Mouse (Mus musculus) hindbrain, embryonic 12.5 days (tissue): ENCODE measurements around the gene Gm11027. TPM values are rescaled to one million over a fixed set of nuclear protein-coding genes. Genes with fewer than 3 reads are reported as not detected.
A peak's percentile ranks its signal among the peaks of the same experiment; 100 is the strongest.

Source experiments
- ATAC-seq: fragments of 200-750 bp; cut with Nextera tagmentation; 2 replicates; pipeline ENCODE4 v1.8.0; 2017; ENCODE audit warnings: moderate TSS enrichment; ENCODE audit not compliant: low FRiP score
- H3K27ac ChIP-seq: fragments of 300-500 bp; sonication (generic); 2 replicates; pipeline ENCODE4 v1.5.1; 2016; ENCODE audit warnings: mild to moderate bottlenecking
- H3K27me3 ChIP-seq: fragments of 300-500 bp; sonication (generic); 2 replicates; pipeline ENCODE4 v1.6.1; 2016; ENCODE audit warnings: mild to moderate bottlenecking
- H3K36me3 ChIP-seq: fragments of 300-500 bp; sonication (generic); 2 replicates; pipeline ENCODE4 v1.6.1; 2016; ENCODE audit warnings: mild to moderate bottlenecking
- H3K4me1 ChIP-seq: fragments of 300-500 bp; sonication (generic); 2 replicates; pipeline ENCODE4 v1.6.1; 2016
- H3K4me2 ChIP-seq: fragments of 300-500 bp; sonication (generic); replicated peaks from 2 replicates; pipeline ENCODE4 v1.6.1; 2016; ENCODE audit warnings: mild to moderate bottlenecking
- H3K4me3 ChIP-seq: fragments of 300-500 bp; sonication (generic); 2 replicates; pipeline ENCODE4 v1.5.1; 2016; ENCODE audit warnings: mild to moderate bottlenecking
- H3K9ac ChIP-seq: fragments of 300-500 bp; sonication (generic); 2 replicates; pipeline ENCODE4 v1.6.1; 2016; ENCODE audit warnings: mild to moderate bottlenecking, moderate library complexity
- H3K9me3 ChIP-seq: fragments of 300-500 bp; sonication (generic); replicated peaks from 2 replicates; pipeline ENCODE4 v1.6.1; 2016; ENCODE audit warnings: mild to moderate bottlenecking
- WGBS: fragments of 180-500 bp; shearing (Covaris S2); methylation state at CpG from one replicate; pipeline ENCODE4 v1.1.7; 2016; 5-methylcytosine and 5-hydroxymethylcytosine counted together
- polyA plus RNA-seq: library from polyadenylated mRNA; unstranded; fragments of >200 nt; fragmentation: Nextera tagmentation; extraction: Ambion mirVana; gene quantifications from 2 replicates; pipeline ENCODE4 v1.2.1, GENCODE M21; 2016

The Gm11027 gene
- polyA plus RNA-seq, 1 experiment from 2014 or later, result not detected

DNA sequence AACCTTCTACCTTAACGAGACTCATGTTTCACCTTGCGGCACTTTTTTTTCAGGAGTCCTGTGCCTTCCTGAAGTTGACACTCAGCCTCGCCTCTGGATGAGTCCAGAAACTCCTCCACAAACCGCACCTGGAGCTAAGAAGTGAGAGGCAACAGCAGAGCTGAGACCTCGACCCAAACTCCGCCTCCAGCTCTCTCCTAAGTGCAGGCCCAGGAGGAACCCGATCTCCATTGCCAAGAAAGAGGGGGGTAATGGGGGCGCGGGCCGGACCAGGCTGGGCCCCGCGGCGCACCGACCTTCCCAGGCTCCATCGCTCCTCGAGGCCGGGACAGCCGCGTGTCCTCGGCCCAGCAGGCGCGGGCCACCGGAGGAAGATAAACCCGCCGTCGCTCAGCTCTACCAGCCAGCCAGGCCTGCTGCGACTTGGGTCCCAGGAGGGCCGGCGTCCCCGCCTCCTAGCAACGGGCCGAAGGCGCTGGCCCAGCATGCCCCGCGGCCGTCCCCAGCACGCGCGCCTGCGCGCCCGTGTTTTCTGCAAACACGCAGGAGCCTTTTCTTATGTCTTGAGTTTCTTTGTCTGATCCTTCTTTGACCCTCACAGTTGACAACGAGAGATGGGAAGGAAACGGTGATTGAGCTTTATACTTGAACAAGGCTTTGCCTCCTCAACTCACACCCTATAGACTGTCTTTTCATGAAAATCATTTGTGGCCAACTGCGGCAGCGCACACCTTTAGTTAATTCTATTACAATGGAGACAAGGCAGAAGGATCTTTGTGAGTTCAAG is 12.4 kb upstream of the Gm11027 start, which contains the start of gene Wdr60:
Wdr60 (minus strand) TSS at position 468 of the 787 bp plus-strand sequence.
- Histone ChIP-seq H3K4me3 (peak within 1 kb of the TSS; percentile 62), H3K9me3 (no peaks in the 10 kb centered on the region), H3K27ac (peak within 1 kb of the TSS; percentile 76), H3K9ac (peak within 1 kb of the TSS; percentile 72), H3K4me1 (0 out of 2 replicates have a peak, but pooled peaks cover 2% of the 10 kb centered on the region), H3K4me2 (peak within 1 kb of the TSS; percentile 67), H3K36me3 (no peaks in the 10 kb centered on the region), H3K27me3 (no peaks in the 10 kb centered on the region)
- peak; percentile 99 for ATAC-seq
- 3% methylated on average over 47 of the region's 47 CpGs for WGBS

DNA sequence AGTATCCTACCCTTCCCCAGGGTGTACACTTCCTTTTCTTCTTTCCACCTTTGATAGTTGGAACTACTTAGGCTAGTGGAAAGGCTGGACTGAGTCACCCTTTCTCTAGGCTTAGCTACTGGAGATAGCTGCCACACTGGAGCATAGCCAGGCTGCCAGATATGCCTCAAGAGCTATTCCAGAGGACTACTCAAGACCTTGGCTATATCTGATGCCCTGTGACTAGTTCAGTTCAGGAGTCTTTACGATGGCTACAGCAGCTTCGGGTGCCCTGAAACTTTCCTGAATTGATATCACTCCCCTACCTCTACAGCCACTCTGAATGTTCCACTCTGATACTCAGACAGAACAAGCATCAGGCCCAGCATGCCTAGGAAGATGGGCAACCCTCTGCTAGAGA is 10.4 kb upstream of the Gm11027 start:
- Histone ChIP-seq H3K36me3 (no peaks in the 10 kb centered on the region), H3K4me3 (no peak overlapping the region), H3K4me2 (no peak overlapping the region), H3K4me1 (0 out of 2 replicates have a peak, but pooled peaks cover 2% of the 10 kb centered on the region), H3K9me3 (no peaks in the 10 kb centered on the region), H3K9ac (no peak overlapping the region), H3K27ac (no peak overlapping the region), H3K27me3 (no peaks in the 10 kb centered on the region)
- WGBS, result 91% methylated on average over 2 of the region's 2 CpGs
- ATAC-seq, result no peak

DNA sequence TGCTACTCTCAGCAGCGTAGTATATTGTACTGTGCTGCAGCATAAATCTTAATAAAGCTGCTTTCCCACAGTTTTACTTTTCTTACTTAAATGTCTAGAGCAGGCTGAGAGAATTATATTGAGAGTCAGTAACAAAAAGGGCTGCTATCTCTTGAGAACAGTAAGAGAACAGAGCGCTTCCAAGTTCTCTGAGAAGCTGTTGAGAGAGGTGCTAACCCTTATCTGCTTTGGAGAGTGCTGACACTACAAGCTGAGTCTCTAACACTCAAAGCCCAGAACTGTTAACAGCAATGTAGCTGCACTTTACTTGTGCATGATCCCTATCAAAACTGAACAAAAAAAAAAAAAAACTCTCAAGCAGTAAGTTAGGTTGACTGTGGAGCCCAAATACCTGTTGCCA is 9.9 kb upstream of the Gm11027 start:
- 82% methylated on average over 2 of the region's 2 CpGs for WGBS
- ATAC-seq, result no peak

DNA sequence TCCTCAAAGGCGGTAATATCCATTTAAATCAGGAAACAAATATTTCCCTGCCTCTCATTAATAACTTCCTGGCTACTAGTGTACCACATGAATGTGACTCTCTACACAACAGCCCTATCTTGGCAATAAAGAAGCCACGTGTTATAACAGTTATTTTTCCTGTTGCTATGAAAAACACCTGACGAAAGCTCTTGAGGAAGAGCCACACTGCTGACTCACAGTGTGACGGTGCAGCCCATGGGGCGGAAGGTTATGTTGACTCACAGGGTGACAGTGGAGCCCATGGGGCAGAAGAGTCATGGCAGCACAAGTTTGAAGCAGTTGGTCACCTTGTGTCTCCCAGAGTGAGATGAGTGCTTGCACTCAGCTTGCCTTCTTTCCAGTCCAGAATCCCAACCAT is 5.7 kb upstream of the Gm11027 start:
- H3K4me2 ChIP-seq, result no peak overlapping the region
- no peak overlapping the region for H3K27ac ChIP-seq
- no peak overlapping the region for H3K4me3 ChIP-seq
- no peak for ATAC-seq
- WGBS, result 83% methylated on average over 5 of the region's 5 CpGs
- H3K4me1 ChIP-seq, result no peaks in the 10 kb centered on the region
- H3K9ac ChIP-seq, result no peak overlapping the region
- no peaks in the 10 kb centered on the region for H3K9me3 ChIP-seq
- no peaks in the 10 kb centered on the region for H3K36me3 ChIP-seq
- no peaks in the 10 kb centered on the region; the same call in 1 of the 2 replicates for H3K27me3 ChIP-seq

More for the DNA sequence above, 9.9 kb upstream of the Gm11027 start:
- Histone ChIP-seq H3K4me1 (0 out of 2 replicates have a peak, but pooled peaks cover 2% of the 10 kb centered on the region), H3K27me3 (no peaks in the 10 kb centered on the region; the same call in 1 of the 2 replicates), H3K9me3 (no peaks in the 10 kb centered on the region), H3K4me3 (no peak overlapping the region), H3K4me2 (no peak overlapping the region), H3K9ac (no peak overlapping the region), H3K27ac (no peak overlapping the region), H3K36me3 (no peaks in the 10 kb centered on the region)

DNA sequence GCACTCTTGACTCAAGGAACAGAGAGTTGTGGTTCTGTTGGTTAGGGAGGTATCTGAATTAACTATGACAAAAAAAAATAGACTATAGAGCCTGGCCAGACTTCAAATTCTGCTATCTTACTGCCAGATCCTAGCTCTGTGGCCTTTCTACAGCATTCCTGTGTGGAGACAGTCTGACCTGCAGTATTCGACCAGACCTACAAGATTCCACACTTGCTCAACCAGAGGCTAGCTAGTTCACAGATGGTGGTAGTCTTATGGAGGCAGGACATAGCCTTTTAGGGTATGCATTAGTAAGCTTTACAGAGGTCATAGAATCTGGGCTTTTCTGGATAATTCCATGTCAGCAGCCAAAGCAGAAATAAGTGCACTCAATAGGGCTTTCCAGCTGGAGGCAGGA is 4.6 kb upstream of the Gm11027 start:
- 88% methylated on average over 1 of the region's 1 CpGs for WGBS

DNA sequence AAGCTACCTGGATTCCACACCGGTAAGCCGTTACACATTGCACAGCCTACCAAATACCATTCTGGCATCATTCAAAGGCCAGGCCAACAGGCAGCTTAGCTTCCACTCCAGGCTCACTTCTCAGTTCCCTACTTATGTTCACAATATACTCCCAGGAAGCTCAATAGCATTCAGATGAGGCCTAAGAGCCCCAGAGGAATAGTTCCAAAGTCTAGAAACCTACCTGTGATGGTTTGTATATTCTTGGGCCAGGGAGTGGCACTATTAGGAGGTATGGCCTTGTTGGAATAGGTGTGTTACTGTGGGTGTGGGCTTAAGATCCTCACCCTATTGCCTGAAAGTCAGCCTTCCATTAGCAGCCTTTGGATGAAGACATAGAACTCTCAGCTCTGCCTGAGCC is 4.1 kb upstream of the Gm11027 start:
- H3K4me3 ChIP-seq, result no peak overlapping the region
- H3K4me2 ChIP-seq, result no peak overlapping the region
- ATAC-seq, result no peak
- H3K9ac ChIP-seq, result no peak overlapping the region
- no peaks in the 10 kb centered on the region for H3K4me1 ChIP-seq
- H3K27ac ChIP-seq, result no peak overlapping the region
- no peaks in the 10 kb centered on the region for H3K36me3 ChIP-seq
- H3K27me3 ChIP-seq, result no peaks in the 10 kb centered on the region; the same call in 1 of the 2 replicates
- H3K9me3 ChIP-seq, result no peaks in the 10 kb centered on the region
- 93% methylated on average over 2 of the region's 2 CpGs for WGBS

More for the DNA sequence above, 4.6 kb upstream of the Gm11027 start:
- Histone ChIP-seq H3K9me3 (no peaks in the 10 kb centered on the region), H3K4me1 (no peaks in the 10 kb centered on the region), H3K36me3 (no peaks in the 10 kb centered on the region), H3K27ac (no peak overlapping the region), H3K27me3 (no peaks in the 10 kb centered on the region; the same call in 1 of the 2 replicates), H3K4me2 (no peak overlapping the region), H3K9ac (no peak overlapping the region), H3K4me3 (no peak overlapping the region)
- no peak for ATAC-seq

DNA sequence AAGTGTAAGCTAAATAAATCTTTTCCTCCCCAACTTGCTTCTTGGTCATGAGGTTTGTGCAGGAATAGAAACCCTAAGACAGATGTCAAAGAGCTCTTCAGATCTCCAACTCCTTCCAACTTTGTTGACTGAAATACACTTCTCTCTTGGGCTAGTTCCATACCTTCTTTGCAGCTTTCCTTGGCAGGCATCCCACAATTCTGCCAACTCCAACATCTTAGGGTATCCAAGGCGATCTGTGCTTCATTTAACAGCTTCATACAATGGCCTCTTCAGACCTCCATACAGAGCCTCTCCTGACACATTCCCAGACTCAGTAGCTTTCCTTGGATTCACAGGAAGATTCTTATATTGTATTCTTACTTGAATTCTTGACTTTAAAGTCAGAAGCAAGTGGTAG is 1.5 kb upstream of the Gm11027 start:
- Histone ChIP-seq H3K9me3 (no peaks in the 10 kb centered on the region), H3K4me1 (no peaks in the 10 kb centered on the region), H3K4me2 (no peak overlapping the region), H3K27me3 (no peaks in the 10 kb centered on the region; the same call in 1 of the 2 replicates), H3K4me3 (no peak overlapping the region), H3K27ac (no peak overlapping the region), H3K9ac (no peak overlapping the region), H3K36me3 (no peaks in the 10 kb centered on the region)
- WGBS, result 68% methylated on average over 1 of the region's 1 CpGs
- ATAC-seq, result no peak

DNA sequence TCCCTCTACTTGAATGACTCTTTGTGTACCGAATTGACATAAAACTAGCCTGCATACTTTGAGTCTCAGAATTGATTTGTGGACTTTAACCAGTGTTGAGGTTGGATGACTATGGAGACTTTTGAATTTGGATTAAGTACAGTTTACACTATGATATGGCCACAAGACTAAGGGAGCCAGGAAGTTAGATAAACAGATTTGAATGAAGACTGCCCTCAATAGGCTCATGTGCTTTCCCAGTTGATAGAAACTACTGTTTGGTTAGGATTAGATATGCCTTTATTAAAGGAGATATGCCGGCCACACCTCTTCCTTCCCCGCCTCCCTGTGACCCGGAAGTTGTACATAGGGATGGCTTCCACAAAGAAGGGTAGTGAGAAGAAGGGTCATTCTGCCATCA is 445 bp downstream of the Gm11027 start:
- H3K9ac ChIP-seq, result no peak overlapping the region
- H3K36me3 ChIP-seq, result no peaks in the 10 kb centered on the region
- no peak for ATAC-seq
- WGBS, result 94% methylated on average over 4 of the region's 4 CpGs
- no peaks in the 10 kb centered on the region for H3K27me3 ChIP-seq
- H3K4me3 ChIP-seq, result no peak overlapping the region
- H3K27ac ChIP-seq, result no peak overlapping the region
- H3K4me2 ChIP-seq, result no peak overlapping the region
- H3K9me3 ChIP-seq, result no peaks in the 10 kb centered on the region
- 0 out of 2 replicates have a peak, but pooled peaks cover 4% of the 10 kb centered on the region for H3K4me1 ChIP-seq

DNA sequence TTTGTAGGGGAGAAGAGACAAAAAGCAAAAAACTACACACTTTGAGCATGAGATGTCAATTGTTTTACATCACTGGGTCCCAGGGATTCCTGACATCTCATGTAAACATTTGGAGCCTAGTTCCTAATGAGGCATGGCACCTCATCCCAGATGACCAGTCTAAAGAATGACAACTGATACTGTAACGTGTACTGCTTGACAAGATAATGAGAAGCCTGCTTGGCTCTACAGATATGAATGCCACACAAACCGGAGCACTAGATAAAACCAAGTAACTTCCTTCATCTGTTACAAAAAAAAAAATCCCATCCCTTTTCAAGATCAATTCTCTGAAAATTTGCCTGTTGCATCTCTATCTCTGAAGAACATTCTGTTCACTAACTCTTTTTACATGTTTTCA is 1.8 kb downstream of the Gm11027 start:
- Histone ChIP-seq H3K27me3 (no peaks in the 10 kb centered on the region), H3K9ac (no peak overlapping the region), H3K36me3 (no peaks in the 10 kb centered on the region), H3K4me2 (no peak overlapping the region), H3K4me3 (no peak overlapping the region), H3K27ac (no peak overlapping the region), H3K9me3 (no peaks in the 10 kb centered on the region), H3K4me1 (peaks cover 6% of the 10 kb centered on the region)
- no peak for ATAC-seq
- WGBS, result 75% methylated on average over 2 of the region's 2 CpGs

DNA sequence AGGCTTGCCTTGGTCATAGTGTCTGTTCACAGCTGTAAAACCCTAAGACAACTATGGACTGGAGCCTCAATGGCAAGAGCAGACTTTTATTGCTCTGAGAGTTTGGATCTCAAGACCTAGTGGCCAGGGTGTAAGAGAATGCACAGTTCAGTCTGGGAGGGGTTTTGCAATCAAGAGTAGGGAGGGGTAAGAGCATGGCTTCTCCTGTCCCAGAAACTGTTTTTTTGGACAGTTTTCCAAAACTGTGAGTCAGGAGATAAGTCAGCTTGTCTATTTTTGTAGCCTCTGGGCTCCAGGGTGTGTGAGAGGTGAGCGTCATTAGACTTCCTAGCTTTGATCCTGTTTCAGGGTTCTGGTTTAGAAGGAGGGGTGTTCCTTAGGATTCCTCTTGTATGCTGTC is 3.4 kb downstream of the Gm11027 start:
- Histone ChIP-seq H3K9me3 (no peaks in the 10 kb centered on the region), H3K9ac (no peak overlapping the region), H3K4me1 (peaks cover 9% of the 10 kb centered on the region), H3K36me3 (no peaks in the 10 kb centered on the region), H3K4me3 (no peak overlapping the region), H3K4me2 (no peak overlapping the region), H3K27ac (no peak overlapping the region), H3K27me3 (no peaks in the 10 kb centered on the region)
- 92% methylated on average over 1 of the region's 1 CpGs for WGBS
- no peak for ATAC-seq

DNA sequence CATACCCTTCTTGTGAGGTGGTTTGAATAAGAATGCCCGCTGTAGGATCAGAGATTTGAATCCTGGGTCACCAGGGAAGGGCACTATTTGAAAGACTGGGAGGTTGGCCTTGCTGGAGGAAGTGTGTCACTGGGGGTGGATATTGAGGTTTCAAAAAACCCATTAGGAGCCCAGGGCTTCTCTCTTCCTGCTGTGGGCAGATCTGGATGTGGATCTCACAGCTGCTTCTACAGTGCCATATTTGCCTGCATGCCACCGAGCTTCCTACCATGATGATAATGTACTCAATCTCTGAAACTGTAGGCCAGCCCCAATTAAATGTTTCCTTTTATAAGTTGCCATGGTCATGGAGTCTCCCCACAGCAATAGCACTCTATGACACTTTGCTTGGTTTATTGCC is 4.0 kb downstream of the Gm11027 start:
- no peaks in the 10 kb centered on the region for H3K36me3 ChIP-seq
- no peak overlapping the region for H3K27ac ChIP-seq
- no peak overlapping the region for H3K4me2 ChIP-seq
- no peaks in the 10 kb centered on the region for H3K27me3 ChIP-seq
- no peak overlapping the region for H3K9ac ChIP-seq
- H3K4me1 ChIP-seq, result peaks cover 9% of the 10 kb centered on the region
- ATAC-seq, result no peak
- 90% methylated on average over 2 of the region's 2 CpGs for WGBS
- no peak overlapping the region for H3K4me3 ChIP-seq
- no peaks in the 10 kb centered on the region for H3K9me3 ChIP-seq

DNA sequence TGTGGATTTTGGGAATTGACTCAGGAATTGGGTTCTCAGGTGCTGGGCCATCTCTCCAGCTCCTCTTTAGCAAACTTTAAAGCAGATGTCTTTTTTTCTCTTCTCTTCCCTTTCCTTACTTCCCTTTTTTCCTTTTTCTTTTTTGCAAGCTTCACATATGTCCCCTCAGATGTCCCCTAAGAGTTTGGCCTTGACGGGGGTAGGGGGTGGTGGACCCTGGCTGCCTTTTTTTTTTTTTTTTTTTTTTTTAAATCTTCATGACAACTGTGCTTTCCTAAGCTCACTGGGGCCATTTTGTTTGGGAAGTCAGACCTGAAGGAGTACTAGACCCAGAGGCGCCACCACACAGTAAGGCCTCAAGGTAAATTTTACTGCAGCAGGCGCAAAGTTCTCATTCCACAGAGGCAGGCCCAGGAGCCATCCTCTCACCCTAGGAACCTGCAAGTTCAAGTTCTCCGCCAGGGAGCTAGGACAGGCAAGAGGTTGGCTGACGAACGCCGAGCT is 5.0 kb downstream of the Gm11027 start:
- no peaks in the 10 kb centered on the region for H3K27me3 ChIP-seq
- under 1% methylated on average over 7 of the region's 7 CpGs for WGBS
- H3K4me3 ChIP-seq, result peak overlapping the region; percentile 83
- no peak; the same call in 1 of the 2 replicates for ATAC-seq
- no peaks in the 10 kb centered on the region for H3K9me3 ChIP-seq
- H3K27ac ChIP-seq, result peak overlapping the region; percentile 97
- peak overlapping the region; percentile 99 for H3K4me2 ChIP-seq
- peak overlapping the region; percentile 91 for H3K9ac ChIP-seq
- H3K4me1 ChIP-seq, result peaks cover 9% of the 10 kb centered on the region
- no peaks in the 10 kb centered on the region for H3K36me3 ChIP-seq
